Mouse (Mus musculus): Measurements from ENCODE around the gene Lhfpl1. TPM values are rescaled to one million over a fixed set of nuclear protein-coding genes. Genes with fewer than 3 reads are reported as not detected.
"Not testable (repeated sequence)": the region's sequence is repeated elsewhere in the genome, so short reads cannot be mapped to it uniquely, and the experiment has no call there.

Lhfpl1 gene
- total RNA-seq (2021), result 1 to 10 TPM; 1.5 to 2.4 TPM
- long read RNA-seq, partial matches to known transcripts, result 0 of 1 reads
- long read RNA-seq, other reads (novel, unspliced or antisense), result 1 of 1 reads

DNA sequence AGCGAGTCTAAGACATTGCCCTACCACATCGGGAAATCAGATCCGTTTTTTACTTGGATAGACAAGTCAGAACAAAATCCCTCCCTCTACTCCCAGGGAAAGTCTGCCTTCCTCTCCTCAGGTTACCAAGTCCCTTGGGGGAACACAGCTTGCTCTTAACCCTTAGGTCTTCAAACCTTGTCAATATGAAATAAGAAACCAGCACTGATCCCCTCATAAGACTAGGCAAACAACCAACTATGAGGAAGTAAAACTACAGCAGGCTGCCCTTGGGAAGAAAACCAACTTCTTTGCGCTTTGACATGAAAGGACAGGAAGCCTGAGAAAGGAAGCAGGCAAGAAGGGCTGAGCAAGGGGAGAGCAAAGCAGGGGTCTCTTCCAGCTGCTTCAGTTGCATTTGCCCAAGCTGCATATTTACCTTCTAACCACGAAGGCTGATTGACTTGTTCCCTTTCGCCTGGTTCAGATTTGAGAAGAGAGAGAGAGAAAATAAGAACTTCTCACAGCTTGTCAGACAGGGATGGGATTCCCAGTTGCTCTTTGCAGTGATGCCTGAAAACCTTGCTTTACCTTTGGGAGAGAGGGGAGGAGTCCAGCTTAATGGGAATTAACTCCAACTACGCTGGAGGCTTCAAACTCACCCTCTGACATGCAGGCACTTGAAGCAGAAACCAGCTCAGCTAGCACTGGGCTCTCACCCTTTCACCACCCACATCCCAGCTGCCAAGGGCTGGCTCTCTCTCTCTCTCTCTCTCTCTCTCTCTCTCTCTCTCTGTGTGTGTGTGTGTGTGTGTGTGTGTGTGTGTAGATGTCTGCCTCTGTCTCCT is at the start of gene Lhfpl1:
Gene Lhfpl1, minus strand, starts transcription at position 713 of the 827 bp plus-strand sequence.
- DNase-seq (ENCODE audit: low spot score in 2 of 2), result no peak

DNA sequence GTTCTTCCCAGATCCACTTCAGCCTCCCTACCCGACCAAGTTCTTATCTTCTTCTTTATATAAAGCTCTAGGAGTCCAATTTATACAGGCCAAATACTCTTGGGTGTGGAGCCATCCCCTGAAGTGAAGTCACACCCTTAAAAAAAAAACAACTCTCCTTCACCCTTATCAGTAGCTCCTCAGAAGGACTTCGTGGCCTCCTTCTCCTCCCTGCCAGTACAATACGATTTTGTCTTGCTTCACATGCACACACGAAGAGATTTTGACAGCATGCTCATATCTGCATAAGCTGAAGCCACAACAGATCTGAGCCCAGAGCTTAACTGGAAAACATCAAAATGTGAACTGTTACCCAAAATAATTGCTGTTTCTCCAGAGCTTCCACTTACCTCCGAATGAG is 22.9 kb upstream of the Lhfpl1 start:
- no peak for DNase-seq (ENCODE audit: low spot score in 2 of 2)

DNA sequence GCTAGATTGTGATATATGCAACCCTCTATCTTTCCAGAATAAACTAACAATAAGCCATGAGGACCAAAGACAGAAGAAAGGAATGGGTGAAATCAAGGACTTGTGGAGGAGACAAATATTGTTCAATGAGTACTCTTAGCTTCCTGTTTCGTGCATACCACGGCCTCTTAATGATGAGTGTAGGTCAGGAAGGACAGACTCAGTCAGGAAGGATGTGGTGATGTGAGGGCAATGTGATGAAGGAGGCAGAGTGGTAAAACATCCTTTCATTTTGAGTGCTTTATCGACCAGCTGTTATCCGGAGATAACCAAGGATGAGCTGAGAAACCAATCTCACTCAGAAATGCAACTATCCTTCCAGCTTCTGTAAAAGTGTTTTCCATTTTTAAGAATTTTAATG is 13.6 kb upstream of the Lhfpl1 start:
- no peak for DNase-seq (ENCODE audit: low spot score in 2 of 2)

DNA sequence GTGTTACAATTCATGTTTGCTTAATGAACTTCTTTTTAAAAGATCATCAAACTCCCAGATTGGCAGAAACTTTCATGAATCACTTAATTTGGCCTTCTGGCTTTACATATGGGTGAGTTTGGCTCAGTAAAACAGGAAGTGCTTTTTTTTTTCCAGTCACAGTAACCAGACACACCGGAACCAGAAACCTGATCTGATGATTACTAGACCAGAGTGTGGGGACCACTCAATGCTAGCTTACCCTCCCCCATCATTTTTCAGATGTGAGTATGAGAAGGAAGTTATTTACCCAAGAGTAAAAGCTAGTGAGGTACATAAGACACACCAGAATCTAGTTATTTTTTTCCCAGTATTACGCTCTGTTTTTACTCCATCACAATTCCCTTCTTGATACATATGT is 6.5 kb downstream of the Lhfpl1 start:
- no peak for DNase-seq (ENCODE audit: low spot score in 2 of 2)

DNA sequence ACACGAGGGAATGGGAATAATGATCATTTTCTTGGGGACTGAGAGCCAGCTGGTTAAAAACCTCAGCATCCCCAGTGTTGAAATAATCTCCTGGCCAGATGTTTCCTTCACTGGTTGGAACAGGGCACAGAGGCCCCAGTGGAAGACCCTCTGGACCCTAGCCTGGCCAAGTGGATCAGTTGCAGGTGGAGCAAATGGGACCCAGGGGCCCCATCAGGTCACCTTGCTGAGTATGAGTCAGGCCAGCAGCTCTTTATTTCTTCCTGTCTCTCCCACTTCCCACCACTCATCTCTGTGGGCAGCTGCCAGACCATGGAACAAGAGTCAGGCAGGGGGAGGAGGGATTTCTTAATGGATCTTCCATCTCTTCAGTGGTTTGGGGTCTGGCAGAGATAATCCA is 12.7 kb downstream of the Lhfpl1 start:
- no peak for DNase-seq (ENCODE audit: low spot score in 2 of 2)

DNA sequence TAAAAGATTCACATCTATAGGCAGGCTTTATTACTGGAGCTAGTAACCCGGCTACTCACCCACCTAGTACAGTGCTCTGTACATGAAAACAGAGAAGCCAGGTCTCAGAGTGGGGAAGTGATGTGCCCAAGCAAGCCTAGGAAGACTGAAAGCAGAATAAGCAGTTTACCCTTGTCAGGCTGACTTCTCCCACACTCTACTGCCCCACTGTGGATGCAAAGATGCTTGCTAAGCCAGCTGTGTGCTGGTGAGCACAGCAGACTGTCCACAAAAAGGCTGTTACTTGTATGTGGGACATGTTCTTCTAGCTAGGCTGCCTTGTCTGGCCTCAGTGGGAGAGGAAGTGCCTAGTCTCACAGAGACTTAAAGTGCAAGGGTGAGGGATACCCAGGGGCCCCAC is 40.3 kb downstream of the Lhfpl1 start:
- DNase-seq (ENCODE audit: low spot score in 2 of 2), result peak in 1 of 2 experiments; percentile 6

DNA sequence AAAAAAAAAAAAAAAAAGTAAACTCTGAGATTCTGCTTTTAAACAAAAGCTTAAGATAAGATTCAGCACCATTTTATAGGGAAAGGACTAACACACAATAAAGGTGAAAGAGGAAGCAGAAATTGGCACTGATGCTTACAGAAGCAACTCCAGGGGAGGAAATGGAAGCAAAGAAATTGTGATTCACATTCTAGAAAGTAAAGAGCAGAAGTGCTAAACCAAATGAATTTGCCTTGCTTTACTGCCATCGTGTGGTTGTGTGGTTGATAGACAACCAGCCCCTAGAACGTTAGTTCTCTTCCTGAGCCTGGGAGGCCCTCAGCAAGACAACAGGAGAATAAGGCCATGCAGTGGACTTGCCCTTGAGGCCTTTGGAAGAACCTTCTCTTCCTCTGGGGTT is 41.7 kb downstream of the Lhfpl1 start:
- peak; percentile 22 to 43 for DNase-seq (ENCODE audit: low spot score in 2 of 2)

DNA sequence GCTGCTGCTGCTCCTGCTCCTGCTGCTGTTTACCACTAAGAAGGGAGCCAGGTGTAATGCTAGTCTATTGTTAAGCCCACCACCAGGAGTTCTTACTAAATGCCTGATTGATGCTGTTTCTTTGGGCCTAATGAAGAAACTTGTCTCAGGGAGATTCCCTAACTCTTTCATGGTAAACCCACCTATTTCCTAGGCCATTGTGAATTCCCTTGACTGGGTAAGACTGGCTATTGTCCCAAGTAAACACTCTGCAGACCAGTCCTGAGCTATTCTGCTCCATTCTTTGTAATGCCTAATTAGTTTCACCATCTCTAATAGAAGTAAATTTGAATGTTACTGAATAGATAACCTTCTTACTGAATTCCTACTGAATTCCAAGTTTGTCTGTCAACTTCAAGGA is 48.7 kb downstream of the Lhfpl1 start:
- DNase-seq (ENCODE audit: low spot score in 2 of 2), result not testable (repeated sequence)

DNA sequence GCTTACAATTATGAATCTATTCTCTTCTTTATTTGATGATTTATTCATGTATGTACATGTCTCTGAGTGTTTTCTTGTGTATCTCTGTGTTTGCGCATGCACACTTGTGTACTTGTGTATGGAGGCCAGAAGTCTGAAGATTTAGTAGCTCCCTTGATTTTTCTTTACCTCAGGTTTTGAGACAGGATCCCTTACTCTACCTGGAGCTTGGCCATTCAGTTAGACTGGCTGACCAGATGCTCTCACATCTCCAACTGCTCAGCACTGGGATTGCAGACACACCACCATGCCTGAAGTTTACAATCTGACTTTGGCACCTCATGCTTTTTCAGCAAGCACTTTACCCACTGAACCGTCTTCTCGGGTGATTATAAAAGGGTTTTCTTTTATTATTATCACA is 76.7 kb downstream of the Lhfpl1 start:
- no peak for DNase-seq (ENCODE audit: low spot score in 2 of 2)

DNA sequence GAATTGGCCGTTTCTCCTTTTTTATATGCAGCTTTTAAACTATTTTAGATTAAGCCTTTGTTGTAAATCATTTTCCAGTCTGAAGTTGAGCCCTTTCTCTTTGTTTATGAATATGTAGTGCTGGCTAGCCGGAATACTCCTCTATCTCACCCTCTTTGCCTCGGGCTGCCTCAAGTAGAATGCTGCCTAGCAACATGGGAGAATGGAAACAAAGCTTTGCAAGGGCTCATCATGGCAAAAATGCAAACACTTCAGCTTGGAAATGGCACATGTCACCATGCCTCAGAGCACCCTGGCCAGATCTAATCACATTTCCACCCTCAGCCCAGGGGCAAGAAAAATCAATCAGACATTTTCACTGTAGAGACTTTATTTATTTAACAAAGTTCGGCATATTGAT is 77.1 kb downstream of the Lhfpl1 start:
- DNase-seq (ENCODE audit: low spot score in 2 of 2), result no peak

DNA sequence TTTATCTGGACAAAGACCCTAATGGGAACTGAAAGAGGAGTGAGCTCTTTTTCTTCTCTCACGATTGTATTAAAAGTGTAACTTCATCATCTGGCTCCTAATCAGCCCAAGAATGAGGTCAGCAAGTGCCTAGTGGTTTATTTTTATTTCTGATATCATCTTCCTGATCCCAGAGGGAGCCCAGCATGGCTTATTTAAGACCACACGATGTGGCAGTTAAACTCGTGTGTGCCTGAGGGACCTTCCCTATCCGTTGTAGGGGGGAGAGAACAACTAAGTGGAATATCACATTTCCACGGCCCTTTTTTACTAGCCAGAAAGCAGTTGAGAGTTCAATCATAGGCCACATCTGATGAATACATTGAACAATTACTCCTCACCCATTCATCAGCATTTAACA is 87.1 kb downstream of the Lhfpl1 start:
- DNase-seq (ENCODE audit: low spot score in 2 of 2), result no peak

Other genes with a start within 250 kb of the Lhfpl1 start
- gene Amot, start 156.1 kb upstream of the Lhfpl1 start, total RNA-seq (2021), result 10 to 100 TPM; 29.4 to 30.8 TPM